Mouse (Mus musculus): ENCODE measurements around the gene Dnajc22. TPM values are rescaled to one million over a fixed set of nuclear protein-coding genes. Genes with fewer than 3 reads are reported as not detected.
A peak's percentile ranks its signal among the peaks of the same experiment; 100 is the strongest.
"Not testable (repeated sequence)": the region's sequence is repeated elsewhere in the genome, so short reads cannot be mapped to it uniquely, and the experiment has no call there.

Dnajc22 gene
- total RNA-seq (2021): 7.1 and 13.9 TPM in 2 replicates
- long read RNA-seq, experiment 1, transcript Dnajc22-201 (3 exons, 1,564 nt): major isoform, 7 of 9 reads
- long read RNA-seq, experiment 1, partial matches to known transcripts: 1 of 9 reads
- long read RNA-seq, experiment 1, other reads (novel, unspliced or antisense): 1 of 9 reads
- long read RNA-seq, experiment 2, transcript Dnajc22-201 (3 exons, 1,564 nt): major isoform, 16 of 23 reads
- long read RNA-seq, experiment 2, partial matches to known transcripts: 3 of 23 reads
- long read RNA-seq, experiment 2, other reads (novel, unspliced or antisense): 4 of 23 reads

DNA sequence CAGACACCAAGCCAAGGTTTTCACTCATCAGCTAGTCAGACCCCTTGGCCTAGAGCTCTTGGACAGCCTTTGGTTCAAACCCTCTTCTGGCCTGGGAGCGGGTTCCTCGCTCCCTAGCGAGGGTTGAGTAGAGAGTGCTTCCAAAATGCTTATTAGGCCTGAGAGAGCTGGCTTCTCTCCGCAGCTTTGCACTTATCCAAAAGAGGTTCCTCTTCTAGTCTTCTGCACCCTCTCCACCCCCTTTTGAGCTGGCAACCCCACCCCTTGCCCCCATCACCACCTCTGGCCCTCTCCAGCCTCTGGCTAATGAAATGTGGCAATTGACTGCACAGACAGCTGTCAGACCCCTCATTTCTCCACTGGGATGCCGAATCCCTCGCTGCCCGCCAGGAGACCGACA, at the start of gene Dnajc22:
Gene Dnajc22, plus strand, starts transcription at position 301 of the 400 bp plus-strand sequence.
- DNase-seq: no peak

DNA sequence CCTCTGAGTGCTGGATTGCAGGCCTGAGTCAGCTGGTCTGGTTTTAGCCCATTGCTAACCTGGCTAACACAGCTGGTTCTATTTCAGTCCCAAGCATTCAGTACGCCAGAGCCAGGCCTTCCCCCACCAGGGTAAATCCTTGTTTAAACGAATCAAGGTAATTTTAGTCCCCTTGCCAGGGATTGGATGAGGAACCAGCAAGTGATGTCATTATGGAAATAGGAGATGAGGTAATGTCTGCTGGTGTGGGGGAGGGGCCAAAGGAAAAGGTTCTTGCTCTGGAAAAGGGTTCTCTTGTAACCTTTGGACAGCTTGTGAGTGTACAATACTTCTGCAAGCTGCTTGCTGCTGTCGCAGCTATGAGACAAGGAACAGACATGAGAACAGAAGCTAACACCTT, 48.1 kb upstream of the Dnajc22 start:
- DNase-seq: peak; percentile 50

DNA sequence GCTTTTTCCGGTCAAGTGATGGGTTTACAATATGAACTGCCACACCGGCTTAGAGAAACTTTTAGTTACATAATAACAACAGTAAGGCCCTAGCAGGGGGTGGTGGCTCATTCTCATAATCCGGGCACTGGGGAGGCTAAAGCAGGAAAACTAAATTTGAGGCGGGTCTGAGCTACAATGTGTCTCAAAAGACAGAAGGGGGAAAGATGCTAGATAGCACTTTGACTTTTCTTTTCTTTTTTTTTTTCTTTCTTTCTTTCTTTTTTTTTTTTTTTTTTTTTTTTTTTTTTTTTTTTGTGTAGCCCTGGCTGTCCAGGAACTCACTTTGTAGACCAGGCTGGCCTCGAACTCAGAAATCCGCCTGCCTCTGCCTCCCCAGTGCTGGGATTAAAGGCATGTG, 47.2 kb upstream of the Dnajc22 start:
- DNase-seq: not testable (repeated sequence)

- DNase-seq: peak; percentile 60
Observed at GRCm38 (mm10) chr15:99049473-99050253, 43.3 kb upstream of the Dnajc22 start.

DNA sequence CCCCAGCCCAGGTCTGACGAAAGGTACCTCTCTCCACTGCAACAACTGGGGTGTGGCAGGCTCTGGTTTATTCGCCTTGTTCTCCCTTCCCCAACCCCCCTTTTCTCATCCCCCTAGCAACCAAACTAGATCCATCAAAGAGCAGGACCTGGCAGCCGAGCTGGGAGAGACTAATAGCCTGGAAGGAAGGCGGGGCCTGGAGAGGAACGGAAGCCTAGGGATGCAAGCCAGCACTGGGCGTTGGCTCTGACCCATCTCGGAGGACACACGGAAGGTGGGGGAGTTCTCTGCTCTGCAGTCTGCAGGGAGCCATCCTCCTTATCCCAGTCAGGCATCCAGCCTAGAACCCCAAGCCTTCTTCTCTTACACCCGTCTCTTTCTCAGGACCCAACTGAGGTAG, 39.6 kb upstream of the Dnajc22 start:
- DNase-seq: peak; percentile 46

GRCm38 (mm10) chr15:99055040-99055439, 37.9 kb upstream of the Dnajc22 start, which contains the start of gene Prph:
TSS of gene Prph (plus strand) at chr15:99055174.
- no peak for DNase-seq

- peak; percentile 52 for DNase-seq
Observed at GRCm38 (mm10) chr15:99055511-99055961, 37.4 kb upstream of the Dnajc22 start.

DNA sequence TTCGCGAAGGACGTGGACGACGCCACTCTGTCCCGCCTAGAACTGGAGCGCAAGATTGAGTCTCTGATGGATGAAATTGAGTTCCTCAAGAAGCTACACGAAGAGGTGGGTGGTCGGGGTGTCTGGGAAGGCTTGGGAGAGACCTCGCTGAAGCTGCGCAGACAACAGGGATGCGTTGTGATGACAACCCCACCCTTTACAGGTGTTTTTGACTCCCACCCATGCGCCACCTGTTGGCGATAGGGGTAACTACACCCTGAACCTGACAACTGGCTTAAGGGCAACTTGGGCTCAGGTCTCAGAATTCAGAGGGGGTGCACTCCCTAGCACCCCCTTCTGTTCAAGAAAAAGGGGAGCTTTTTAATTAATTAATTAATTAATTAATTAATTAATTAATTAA, 36.6 kb upstream of the Dnajc22 start:
- DNase-seq: peak; percentile 45

GRCm38 (mm10) chr15:99065557-99066165, 27.3 kb upstream of the Dnajc22 start:
- DNase-seq: no peak

DNA sequence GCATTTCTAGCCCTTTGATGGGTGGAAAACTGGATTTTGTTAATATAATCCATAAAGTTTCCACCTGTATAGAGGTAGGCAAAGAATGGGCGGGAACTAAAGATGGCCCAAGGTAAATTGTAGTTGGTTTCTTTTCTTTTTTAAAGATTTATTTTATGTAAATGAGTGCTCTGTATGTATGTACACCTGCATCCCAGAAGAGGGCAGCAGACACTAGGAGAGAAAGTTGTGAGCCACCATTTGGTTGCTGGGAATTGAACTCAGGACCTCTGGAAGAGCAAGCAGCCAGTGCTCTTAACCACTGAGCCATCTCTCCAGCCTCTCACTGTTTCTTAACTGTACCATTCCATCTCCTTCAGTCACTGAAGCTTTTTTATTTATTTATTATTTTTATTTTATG, 21.0 kb upstream of the Dnajc22 start:
- DNase-seq: no peak

- no peak for DNase-seq
Observed at GRCm38 (mm10) chr15:99074019-99074599, 18.9 kb upstream of the Dnajc22 start, which contains the start of gene Troap. TSS of gene Troap (plus strand) at chr15:99074575.

DNA sequence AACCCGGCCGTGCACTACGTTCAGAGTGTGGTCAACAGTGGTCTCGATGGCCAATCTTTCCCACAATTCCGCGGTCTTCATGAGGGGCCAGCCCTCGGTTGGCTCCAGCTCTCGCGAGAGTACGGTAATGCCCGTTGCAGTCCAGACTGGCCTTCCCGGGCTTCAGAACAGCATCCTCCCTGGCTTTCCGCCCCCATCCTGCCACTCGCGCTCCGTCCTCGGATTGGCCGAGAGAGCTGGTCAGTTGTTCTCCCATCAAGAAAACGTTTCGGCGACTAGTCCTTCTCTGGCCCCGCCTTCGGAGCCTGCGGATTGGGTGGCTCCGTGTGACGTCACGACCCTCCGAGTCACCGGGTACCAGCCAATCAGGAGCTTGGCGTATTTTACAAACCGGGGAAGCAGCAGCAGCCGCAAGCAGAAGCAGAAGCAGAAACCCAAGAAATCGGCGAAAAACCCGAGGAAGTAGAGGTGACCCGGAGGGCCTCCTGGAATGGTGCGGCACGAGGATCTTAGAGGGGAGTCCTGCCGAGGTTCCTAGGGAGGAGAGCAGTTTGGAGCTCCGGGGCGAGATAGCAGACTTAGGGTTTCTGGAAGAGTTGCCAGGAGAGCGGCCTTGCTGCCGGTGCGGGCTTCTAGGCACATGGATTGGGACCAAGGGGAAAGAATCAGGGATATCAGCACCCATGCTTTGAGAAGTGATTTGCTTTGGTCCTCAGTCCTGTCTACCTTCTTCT, 18.2 kb upstream of the Dnajc22 start:
- peak; percentile 98 for DNase-seq

GRCm38 (mm10) chr15:99076011-99076410, 17.0 kb upstream of the Dnajc22 start:
- not testable (repeated sequence) for DNase-seq

- DNase-seq: no peak
Observed at GRCm38 (mm10) chr15:99078181-99078910, 14.6 kb upstream of the Dnajc22 start.

DNA sequence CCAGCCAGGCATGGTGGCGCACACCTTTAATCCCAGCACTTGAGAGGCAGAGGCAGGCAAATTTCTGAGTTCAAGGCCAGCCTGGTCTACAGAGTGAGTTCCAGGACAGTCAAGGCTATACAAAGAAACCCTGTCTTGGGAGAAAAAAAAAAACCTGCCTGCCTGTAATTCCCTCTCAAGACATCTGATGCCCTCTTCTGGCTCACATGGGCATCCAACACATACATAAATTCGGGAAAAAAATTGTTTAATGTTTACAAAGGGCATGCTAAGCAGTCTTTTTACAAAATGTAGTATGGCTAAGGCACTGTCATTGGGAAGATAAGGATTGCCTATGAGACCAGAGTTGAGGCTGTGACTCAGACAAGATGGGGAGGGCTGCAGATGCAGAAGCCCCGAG, 13.2 kb upstream of the Dnajc22 start:
- DNase-seq: no peak

DNA sequence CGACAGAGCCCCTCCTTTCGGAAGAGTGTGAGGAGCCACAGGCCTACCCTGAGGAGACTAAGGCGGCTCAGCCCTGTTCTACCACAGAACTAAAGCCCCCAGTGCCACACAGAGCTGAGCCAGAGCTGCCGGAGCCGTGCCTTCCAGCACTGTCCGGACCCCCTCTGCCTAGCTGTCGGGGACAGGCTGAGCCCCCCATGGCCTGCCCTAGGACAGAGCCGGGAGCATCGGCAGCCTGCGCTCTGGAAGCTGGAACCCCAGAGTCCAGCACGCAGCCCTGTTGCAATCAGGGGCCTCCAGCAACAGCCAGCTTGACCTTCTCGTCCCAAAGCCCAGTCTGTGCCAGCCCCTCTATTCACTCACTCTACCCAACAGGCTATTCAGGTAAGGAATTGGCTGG, 10.6 kb upstream of the Dnajc22 start:
- DNase-seq: no peak

GRCm38 (mm10) chr15:99082840-99083239, 10.1 kb upstream of the Dnajc22 start:
- DNase-seq: no peak

DNA sequence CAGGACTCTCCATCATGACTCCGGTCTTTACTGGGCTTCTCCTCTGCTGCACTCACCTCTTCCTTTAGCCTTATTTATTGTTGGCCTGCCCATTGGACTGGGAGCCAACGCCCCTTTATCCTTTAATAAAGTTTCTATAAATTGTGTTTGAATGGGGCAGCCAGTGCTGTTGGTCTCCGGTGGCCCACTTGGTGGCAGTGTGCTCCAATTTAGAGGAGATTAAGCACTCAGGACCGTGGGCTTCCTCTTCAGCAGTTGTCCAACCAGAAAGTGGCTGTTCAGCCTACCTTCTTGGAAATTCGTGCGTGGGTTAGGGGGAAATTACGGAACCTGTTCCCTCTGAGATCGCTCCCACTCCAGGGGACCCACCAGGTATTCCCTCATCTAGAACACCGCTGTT, 9.7 kb upstream of the Dnajc22 start:
- DNase-seq: peak; percentile 71

DNA sequence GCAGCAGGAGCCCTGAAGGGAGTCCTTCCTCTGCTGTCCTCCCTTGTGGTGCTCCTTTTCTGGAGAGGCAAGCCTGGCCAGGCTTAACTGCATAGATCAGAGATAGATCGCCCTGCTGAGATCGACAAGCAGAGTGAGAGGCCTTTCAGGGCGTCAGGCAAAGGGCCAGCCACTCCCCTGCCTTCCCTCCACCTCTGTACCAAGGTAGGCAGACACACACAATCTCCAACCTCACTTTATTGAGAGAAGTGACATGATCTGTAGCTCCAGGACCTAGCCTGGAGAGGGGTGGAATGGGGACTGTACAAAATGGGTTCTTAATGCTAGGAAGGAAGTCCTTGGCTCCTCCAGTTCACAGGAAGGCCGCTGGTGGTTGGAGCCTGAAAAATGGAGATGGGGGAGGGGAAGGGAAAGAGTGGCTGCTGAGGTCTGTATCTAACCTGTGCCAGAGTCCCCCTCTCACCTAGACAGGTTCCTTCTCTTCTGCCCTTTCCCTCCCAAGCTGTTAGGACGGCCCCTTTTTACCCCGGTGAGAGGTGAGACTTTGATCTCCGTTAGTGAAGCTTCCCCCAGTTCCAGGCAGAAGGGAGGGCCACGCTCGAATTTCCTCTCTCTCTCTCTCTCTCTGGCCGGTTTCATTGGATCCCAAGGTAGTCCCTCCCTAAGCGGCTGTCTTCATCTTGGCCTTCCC, 9.0 kb upstream of the Dnajc22 start:
- no peak for DNase-seq

GRCm38 (mm10) chr15:99084618-99085017, 8.4 kb upstream of the Dnajc22 start:
- no peak for DNase-seq

GRCm38 (mm10) chr15:99085997-99086396, 7.0 kb upstream of the Dnajc22 start:
- DNase-seq: no peak

Data from adrenal gland, postnatal 14 days (tissue).